Mouse (Mus musculus): ENCODE measurements at regions not wholly inside any gene's neighbourhood (a gene's known extent, or its start where the extent isn't known, plus 50 kb on each side); places are given as distances from the start of the nearest gene placed in this dataset.

DNA sequence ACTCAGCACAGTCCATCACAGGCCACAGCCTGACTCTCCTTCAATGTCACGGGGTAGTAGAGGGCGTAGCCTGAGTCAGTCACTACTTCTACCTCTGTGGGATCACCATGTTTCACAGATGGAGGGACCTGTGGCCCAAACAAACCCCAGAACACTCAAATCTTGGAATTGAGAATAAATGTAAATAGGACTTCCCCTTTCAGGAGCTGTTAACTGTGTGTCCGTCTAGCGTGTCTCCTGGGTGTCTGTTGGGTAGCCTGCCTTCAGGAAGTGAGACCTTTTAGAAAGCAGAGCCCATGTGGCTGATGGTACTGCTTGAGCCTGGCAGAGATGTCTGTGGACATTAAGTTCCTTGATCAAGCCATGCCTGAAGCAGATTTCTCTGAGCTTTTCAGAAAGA, 87.4 kb upstream of the Smim23 start:
- no peak for DNase-seq (ENCODE audit: low read depth, low spot score)

DNA sequence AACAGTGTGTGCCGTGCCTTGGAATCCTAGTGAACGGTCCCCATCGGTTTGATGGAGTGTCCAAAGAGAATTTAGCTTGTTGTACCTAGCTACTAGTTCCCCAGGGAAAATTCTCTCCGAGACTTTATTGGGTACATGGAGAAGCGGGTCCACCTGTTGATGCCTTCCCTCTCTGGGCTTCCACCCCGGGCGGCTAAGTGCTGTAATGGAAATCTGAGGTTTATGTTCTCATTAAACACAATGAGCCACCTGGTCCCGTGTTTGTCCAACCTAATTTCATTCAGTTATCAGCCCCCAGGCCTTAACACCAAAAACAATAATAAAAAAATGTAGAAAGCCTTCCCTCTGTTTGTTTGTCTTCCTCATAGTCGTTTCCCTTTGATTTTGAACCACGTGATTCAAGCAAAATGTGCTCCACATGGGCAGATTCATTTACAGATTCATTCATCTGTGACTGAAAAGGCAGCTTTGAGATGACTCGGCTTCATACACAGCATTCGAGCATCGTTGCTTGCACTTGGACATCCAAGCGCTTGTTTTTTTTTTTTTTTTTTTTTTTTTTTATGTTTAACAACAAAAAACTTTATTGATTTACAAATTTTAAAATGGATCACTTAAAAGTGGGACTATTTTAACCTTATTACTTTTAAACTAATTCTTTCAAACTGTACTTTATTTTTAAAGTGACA, 84.5 kb upstream of the Smim23 start:
- DNase-seq (ENCODE audit: low read depth, low spot score), result peak; percentile 24

DNA sequence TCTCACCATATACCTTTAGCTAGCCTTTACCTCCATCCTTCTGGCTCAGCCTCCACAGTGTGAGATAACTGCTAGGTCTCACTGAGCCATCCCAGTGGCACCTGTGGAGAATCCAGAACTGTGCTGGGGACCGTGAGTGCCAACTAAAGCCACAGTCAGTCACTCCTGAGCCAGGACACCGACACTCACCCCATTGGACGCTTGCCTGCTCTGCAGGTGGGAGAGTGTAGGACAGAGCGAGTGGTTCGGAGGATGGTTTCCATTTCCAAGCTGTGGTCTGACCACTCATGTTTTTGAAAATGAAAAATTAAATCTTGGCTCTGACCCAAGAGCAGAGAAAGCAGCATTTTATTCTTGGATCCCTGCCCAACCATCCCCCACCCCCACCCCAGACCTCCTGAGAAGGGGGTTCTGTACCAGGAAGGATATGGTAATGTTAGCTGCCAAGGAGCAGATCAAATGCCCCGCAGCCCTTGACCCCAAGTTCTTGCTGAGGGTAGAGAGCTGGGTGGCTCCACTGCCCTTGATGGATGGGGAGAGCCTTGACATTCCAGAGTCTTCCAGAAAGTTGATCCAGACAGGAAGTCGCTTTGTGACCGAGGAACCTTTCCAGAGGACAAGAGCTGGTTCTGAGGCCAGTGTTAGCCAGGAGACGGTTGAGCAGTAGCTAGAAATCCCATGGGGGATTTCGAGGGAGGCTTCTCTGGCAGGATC, 83.3 kb upstream of the Smim23 start:
- DNase-seq (ENCODE audit: low read depth, low spot score), result peak; percentile 61

DNA sequence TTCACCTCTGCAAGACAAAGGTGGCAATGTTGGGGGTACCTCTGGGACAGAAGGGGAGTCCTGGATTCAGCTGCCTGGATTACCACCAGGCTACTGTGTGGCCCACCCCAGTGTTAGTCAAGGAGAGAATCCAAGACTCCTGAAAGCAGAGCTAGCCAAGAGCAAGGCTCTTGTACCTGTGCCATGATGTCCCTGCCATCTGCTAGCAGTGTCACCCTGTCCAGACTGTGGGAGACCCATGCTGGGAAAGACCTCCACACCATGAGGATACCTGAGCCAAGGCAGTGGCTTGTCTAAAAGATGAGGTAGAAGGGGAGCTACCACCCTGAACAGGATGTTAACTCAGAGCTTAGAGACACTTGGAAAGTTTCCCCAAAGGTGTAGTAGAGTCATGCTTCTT, 79.6 kb upstream of the Smim23 start:
- no peak for DNase-seq (ENCODE audit: low read depth, low spot score)

DNA sequence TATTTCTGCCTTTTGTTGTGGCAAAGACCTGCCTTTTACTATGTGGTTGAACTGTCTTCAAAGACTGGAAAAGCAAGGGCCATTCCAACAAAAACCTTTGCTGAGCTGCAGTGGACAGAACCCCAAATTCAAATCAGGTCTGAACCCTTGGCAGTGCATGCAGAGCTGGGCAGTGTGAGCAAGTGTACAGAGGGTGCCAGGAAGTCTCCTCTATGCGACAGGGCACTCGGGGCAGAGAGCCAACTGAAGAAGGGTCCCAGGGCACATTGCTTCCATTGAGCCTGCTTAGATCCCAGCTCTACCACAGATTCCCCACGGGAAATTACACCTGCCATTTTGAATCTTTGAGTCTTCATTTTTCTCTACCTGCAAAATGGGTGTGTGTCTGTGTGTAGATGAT, 79.0 kb upstream of the Smim23 start:
- no peak for DNase-seq (ENCODE audit: low read depth, low spot score)

DNA sequence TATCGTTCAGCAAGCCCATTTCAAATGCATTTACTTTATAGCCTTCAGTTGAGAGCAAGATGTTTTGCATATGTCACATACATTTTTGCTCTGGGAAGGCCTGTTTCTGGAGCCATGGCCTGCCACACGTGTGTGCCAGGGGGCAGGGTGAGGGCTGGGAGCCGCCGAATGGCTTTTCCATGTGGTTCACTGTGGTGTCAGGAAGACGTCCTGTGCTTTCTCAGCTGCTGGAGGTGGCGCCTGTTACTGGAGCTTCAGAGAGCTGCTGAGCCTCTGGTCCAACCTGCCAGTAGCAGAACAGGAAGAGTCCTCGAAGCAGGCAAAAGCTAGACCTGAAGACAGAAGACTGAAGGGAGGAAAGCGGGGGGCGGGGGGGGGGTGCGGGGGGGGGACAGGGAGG, 78.5 kb upstream of the Smim23 start:
- DNase-seq (ENCODE audit: low read depth, low spot score), result no peak

DNA sequence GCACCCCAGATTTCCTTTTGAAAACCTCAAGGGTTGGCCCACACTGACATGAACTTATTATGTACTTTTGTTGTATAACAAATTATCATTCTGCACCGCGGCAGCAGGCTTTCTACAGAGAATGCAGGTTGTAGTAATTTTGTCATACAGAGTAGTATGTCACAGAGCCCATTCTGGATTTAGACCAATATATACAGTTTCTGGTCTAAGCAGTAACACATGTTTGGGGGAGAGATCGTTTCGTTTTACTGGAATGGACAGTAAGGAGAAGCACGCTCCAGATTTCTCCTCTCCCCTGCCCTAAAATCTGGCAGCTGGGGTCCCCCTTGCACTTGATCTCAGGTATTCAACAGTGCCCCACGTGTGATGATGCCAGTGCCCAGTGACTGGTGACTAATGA, 76.0 kb upstream of the Smim23 start:
- no peak for DNase-seq (ENCODE audit: low read depth, low spot score)

DNA sequence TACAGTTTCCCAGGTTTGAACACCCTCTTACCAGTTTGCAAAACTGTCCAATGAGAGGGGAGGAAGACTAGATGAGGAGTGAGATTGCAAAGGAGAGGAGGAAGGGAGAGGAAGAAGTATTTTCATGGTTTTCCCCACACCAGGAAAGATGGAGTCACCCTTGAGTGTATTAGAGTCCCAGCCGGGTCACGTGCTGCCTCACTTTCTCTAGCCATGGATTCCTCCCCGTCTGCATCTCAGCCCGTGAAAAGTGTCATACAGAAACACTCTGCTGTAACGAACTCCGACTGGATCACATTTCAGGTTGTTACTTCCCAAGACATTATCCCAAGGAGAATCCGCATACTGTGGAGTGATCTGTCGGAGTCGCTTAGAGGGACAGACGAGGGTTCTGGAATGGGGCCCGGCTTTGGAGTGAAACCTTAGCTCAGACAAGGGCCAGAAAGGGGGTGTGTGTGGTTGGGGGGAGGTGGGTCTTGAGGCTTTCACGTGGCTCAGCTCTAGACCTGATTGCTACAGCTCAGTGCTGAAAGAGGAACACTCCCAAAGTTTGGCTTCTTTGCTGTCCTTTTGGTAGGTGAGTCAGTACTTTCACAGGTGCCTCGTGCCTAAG, 75.3 kb upstream of the Smim23 start:
- no peak for DNase-seq (ENCODE audit: low read depth, low spot score)

DNA sequence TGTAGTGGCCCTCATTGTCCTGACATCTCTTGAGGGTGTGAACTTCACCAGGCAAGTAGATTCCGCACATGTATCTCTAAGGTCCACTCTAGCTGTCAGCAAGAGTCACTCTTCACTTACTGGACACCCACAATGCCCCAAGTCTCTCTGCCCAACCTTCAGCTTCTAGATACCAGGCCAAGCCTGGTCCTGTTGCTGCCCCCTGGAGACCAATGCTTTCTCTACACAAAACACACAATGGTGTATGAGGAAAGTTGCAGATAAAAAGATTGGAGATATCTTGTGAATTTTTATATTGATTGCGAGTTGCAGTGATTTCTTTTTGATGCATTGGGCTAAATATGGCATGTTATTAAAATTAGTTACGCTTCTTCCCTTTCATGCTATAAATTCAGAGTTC, 71.0 kb upstream of the Smim23 start:
- no peak for DNase-seq (ENCODE audit: low read depth, low spot score)

DNA sequence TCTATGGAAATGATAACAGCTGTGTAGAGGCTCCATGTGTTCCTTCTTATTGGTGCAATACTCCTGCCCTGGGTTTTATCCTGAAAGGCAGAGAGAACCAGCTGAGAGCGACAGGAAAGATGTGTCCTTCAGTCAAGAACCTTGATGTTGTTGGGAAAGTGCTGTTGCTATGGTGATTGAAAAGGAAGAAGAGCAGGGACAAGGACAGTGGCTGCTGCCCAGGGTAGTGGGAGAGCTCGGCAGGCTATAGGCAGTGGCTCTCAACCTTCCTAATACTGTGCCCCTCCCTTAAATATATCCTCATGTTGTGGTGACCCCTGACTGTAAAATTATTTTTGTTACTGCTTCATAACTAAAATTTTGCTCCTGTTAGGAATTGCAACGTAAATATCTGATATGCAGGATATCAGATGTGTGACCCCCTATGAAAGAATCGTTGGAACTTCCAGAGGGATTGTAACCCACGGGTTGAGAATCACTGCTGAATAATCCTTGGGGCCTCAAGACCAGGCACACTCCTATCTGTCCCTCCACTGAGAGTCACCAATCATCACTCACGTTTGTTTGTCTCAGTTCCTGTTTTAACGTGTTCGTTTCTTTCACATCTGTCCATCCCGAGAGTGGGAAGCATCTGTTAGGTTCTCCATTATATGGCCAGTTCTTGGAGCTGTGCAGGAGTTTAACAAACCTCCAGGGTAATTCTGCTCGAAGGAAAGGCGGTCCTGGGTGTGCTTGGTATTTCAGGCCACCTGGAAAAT, 68.9 kb upstream of the Smim23 start:
- no peak for DNase-seq (ENCODE audit: low read depth, low spot score)

DNA sequence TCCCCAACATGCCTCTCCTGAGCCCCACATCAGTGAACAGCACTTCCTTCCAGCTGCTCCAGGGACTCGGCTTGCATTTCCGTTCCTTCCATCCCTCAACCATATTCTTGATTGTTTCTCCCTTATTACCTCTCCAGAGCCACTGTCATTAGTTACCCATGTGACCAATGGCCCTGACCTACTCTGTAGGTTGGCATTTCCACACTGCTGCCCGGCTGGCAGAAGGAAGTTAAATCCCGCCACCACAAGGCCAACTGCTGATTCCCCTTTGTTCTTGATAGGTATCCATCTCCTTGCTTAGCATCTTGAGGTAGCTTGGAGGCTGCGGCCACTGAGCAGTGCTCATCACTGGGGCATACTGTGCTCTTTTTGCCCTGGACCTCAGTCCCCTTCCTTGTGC, 68.1 kb upstream of the Smim23 start:
- DNase-seq (ENCODE audit: low read depth, low spot score), result no peak

DNA sequence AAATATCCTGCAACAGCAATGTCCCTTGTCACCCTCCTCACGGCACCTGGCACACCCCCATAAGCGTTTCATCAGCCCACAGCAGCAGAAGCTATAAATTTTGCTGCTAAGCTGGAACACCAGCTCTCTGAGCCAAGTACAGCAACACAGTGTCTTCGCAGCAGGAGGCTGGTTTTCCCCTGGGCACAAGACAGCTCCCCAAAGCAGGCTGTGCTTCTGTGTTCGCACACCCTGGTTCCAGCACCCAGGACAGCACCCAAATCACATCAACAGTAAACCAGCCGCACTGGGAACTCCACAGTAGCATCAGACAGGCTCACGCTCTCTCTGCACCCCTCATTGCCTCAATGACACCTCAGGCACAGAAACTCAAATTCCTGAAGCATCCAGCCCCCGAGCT, 64.8 kb upstream of the Smim23 start:
- peak; percentile 63 for DNase-seq (ENCODE audit: low read depth, low spot score)

DNA sequence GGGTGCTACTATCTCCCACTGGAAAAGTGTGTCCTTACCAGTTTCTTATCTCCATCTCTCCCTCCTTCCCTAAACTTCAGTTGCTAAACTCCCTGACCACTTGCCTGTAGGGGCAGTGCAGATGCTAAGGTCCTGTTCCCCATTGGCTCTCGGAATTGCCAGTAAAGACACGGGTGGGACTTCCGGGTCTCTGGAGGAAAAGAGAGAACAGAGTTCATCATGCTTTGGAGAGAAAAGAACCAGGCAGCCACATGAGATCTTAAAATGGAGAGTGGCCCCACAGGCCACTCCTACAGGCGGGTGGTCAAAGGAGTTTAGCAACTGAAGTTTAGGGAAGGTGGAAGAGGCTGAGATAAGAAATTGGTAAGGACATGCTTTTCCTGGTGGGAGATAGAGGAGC, 60.3 kb upstream of the Smim23 start:
- peak; percentile 43 for DNase-seq (ENCODE audit: low read depth, low spot score)

DNA sequence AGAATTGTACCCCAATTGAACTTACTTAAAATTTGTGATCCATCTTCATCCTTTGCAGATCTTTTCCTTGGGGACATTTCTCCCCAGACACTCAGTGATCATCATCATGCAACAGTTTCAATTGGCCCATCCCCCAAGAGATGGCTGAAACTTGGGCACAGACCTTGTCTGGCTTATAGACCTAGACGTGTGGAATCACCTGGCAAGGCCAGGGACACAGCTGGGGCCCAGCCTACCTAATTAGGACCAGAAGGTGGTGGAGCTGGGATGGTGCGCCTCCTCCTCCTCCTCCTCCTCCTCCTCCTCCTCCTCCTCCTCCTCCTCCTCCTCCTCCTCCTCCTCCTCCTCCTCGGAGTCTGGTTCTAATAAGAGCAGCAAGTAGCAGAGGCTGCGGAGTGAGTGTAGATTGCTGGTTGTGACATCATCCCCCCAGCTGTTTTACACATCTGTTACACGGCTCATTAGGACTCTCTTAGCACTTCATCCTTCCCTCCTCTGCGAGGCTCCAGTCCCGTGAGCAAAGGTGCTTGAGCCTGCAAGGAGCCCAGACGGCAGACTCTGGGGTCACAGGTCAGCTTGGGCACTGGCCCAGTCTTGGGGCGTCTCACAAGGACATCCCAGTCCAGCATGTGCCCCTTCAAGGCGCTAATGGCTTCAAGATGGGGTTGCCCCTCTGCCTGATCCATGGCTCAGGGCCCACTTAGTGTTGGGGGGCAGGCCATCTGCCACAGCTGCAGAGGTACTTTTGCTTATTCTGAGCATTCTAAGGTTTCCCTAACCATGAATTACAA, 58.9 kb upstream of the Smim23 start:
- DNase-seq (ENCODE audit: low read depth, low spot score), result no peak

DNA sequence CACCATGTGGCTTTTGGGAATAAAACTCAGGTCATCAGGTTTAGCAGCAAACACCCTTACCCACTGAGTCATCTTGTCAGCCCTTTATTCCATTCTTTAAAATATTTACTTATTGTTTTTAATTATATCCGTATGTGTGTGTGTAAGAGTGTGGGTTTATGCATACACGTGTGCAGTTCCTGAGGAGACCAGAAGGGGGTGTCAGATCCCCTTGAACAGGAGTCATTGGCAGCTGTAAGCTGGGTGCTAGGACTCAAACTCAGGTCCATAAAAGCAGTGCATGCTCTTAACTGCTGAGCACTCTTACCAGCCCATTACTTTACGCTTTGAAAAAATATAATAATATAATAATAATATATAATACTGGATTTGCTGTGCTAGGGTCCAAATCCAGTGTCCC, 54.6 kb upstream of the Smim23 start:
- DNase-seq (ENCODE audit: low read depth, low spot score), result peak; percentile 52
